Mouse (Mus musculus): Measurements from ENCODE around the gene Phf10. TPM values are rescaled to one million over a fixed set of nuclear protein-coding genes. Genes with fewer than 3 reads are reported as not detected.
"Not testable (repeated sequence)": the region's sequence is repeated elsewhere in the genome, so short reads cannot be mapped to it uniquely, and the experiment has no call there.

Phf10 gene
- 59.3 and 61.7 TPM in 2 replicates for total RNA-seq (2014; rRNA removed)
- 12.0 and 13.2 TPM in 2 replicates for polyA plus RNA-seq (2015; fragmentation: Nextera tagmentation; extraction: Ambion mirVana)

DNA sequence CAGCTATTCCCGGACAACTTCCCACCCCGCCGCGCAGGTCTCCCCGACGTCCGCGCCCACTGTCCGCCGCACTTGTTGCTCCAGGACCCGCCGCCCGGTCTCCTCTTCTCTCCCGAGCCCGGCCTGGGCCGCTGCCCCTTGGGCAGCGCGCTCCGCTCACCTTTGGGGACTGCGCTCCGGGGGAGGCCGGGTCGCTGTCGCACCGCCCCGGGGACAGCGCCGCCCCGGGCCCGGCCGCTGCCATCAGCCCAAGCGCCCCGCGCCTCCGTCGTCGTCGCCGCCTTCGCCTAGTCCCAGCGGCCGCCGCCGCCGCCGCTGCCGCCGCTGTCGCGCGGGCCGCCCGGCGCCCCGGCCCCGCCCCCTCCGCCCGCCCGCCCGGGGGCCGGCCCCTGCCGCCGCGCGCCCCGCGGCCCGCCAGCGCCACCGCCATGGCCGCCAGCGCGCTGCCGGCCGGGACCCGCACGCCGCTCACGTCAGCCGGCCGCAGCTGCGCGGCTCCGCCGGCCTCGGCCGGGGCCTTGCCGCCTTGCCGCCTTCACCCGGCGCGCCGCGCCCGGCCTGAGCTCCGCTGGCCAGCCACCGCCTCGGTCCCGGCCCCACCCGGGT is at the start of gene Phf10:
Gene Phf10 (minus strand): TSS at position 323 of the 606 bp plus-strand sequence.
- WGBS, result 2% methylated on average over 42 of the region's 100 CpGs
- Histone ChIP-seq H3K4me3 (ENCODE audit: low read depth, low read length) (peak within 1 kb of the TSS; percentile 54), H3K4me2 (ENCODE audit: low read depth) (peak within 1 kb of the TSS; percentile 98), H3K9ac (peak within 1 kb of the TSS; percentile 63)
- peak; percentile 4 for DNase-seq
- H3K4me1 ChIP-seq (ENCODE audit: insufficient read depth); H3K27me3 ChIP-seq (ENCODE audit: insufficient read depth, low read length); H3K9me3 ChIP-seq (ENCODE audit: low read length); H3K27ac ChIP-seq (ENCODE audit: low read depth, low read length); H3K36me3 ChIP-seq (ENCODE audit: insufficient read depth): not testable (repeated sequence)
- peak; percentile 82 for ATAC-seq

- H3K4me3 ChIP-seq (ENCODE audit: low read depth, low read length); DNase-seq; H3K9ac ChIP-seq; H3K27me3 ChIP-seq (ENCODE audit: insufficient read depth, low read length); H3K4me2 ChIP-seq (ENCODE audit: low read depth); H3K27ac ChIP-seq (ENCODE audit: low read depth, low read length); H3K36me3 ChIP-seq (ENCODE audit: insufficient read depth); H3K4me1 ChIP-seq (ENCODE audit: insufficient read depth); H3K9me3 ChIP-seq (ENCODE audit: low read length): not testable (repeated sequence)
- peak; percentile 99 for ATAC-seq
- no CpG with 5 or more reads among the region's 60 CpGs for WGBS
Observed at GRCm38 (mm10) chr17:15009706-15010413, 48.8 kb upstream of the Phf10 start, which contains the start of gene Gm3435. TSS of gene Gm3435 (plus strand) at chr17:15010176.

DNA sequence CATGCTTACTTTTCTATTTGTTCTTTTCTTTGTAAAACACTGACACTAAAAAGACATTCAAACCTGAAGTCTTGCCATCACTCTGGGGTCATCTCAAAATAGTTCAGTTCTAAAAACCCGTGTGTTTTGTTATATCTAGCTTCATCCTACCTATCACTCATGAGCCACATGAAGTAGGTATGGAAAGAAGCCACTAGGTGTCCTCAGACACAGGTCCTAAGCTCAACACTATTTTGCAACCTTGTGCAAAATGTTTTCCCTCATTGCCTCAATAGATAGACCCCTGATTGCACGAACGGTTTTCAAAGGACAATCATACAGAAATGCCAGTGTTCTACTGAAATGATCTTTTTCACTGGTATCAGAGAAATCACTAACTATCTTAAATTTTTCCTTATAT is 48.0 kb upstream of the Phf10 start:
- not testable (repeated sequence) for H3K36me3 ChIP-seq (ENCODE audit: insufficient read depth); H3K27me3 ChIP-seq (ENCODE audit: insufficient read depth, low read length); ATAC-seq; H3K4me2 ChIP-seq (ENCODE audit: low read depth); H3K27ac ChIP-seq (ENCODE audit: low read depth, low read length); H3K4me3 ChIP-seq (ENCODE audit: low read depth, low read length); H3K9me3 ChIP-seq (ENCODE audit: low read length); H3K4me1 ChIP-seq (ENCODE audit: insufficient read depth); H3K9ac ChIP-seq; DNase-seq
- WGBS, result no CpG with 5 or more reads among the region's 3 CpGs

DNA sequence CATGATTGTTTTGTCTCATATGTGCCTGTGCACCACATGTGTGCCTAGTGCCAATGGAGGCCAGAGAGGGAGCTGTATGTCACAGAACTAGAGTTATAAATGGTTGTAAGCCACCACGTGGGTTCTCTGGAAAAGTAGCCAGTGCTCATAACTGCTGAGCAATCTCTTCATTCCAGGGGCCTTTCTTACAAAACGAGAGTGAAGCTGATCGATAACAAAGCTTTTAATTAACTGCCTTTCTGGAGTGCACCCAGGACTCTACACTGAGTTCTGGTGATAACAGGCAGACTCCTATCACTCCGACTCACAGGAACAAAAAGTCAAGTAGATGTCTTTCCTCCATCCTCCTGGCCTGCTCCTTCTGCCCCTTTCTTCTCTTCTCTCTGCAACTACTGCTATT is 39.0 kb upstream of the Phf10 start:
- H3K27me3 ChIP-seq (ENCODE audit: insufficient read depth, low read length); DNase-seq; H3K9me3 ChIP-seq (ENCODE audit: low read length); ATAC-seq; H3K36me3 ChIP-seq (ENCODE audit: insufficient read depth); H3K9ac ChIP-seq; H3K4me1 ChIP-seq (ENCODE audit: insufficient read depth); H3K4me3 ChIP-seq (ENCODE audit: low read depth, low read length); H3K27ac ChIP-seq (ENCODE audit: low read depth, low read length); H3K4me2 ChIP-seq (ENCODE audit: low read depth): not testable (repeated sequence)
- no CpG with 5 or more reads among the region's 4 CpGs for WGBS

DNA sequence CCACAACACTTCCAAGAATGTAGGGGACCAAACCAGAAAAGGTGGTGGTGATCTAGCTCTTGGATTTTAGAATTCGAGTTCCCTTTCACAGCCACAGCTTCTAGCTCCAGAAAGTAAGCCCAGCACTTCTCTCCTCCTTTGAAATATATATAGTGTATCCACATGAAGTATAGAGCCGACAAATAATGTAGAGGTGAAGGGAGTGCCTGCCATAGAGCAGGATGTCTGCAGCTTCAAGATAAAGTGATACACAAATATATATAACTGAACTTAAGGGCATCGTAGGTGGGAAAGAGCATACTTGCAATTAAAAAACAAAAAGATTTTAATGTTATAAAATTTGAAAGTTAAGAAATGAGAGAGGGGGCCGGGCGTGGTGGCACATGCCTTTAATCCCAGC is 33.1 kb upstream of the Phf10 start:
- not testable (repeated sequence) for H3K27ac ChIP-seq (ENCODE audit: low read depth, low read length); ATAC-seq; H3K4me1 ChIP-seq (ENCODE audit: insufficient read depth); H3K27me3 ChIP-seq (ENCODE audit: insufficient read depth, low read length); H3K9ac ChIP-seq; H3K36me3 ChIP-seq (ENCODE audit: insufficient read depth); H3K9me3 ChIP-seq (ENCODE audit: low read length); DNase-seq; H3K4me3 ChIP-seq (ENCODE audit: low read depth, low read length); H3K4me2 ChIP-seq (ENCODE audit: low read depth)
- no CpG with 5 or more reads among the region's 5 CpGs for WGBS

- not testable (repeated sequence) for H3K27me3 ChIP-seq (ENCODE audit: insufficient read depth, low read length); DNase-seq; H3K9ac ChIP-seq; H3K36me3 ChIP-seq (ENCODE audit: insufficient read depth); H3K4me3 ChIP-seq (ENCODE audit: low read depth, low read length); H3K9me3 ChIP-seq (ENCODE audit: low read length); H3K27ac ChIP-seq (ENCODE audit: low read depth, low read length); H3K4me1 ChIP-seq (ENCODE audit: insufficient read depth); H3K4me2 ChIP-seq (ENCODE audit: low read depth)
- no CpG with 5 or more reads among the region's 47 CpGs for WGBS
- peak; percentile 92 for ATAC-seq
Observed at GRCm38 (mm10) chr17:14993139-14993832, 32.2 kb upstream of the Phf10 start.

GRCm38 (mm10) chr17:14992522-14993138 is 31.6 kb upstream of the Phf10 start:
- H3K27ac ChIP-seq (ENCODE audit: low read depth, low read length); H3K4me3 ChIP-seq (ENCODE audit: low read depth, low read length); H3K27me3 ChIP-seq (ENCODE audit: insufficient read depth, low read length); H3K36me3 ChIP-seq (ENCODE audit: insufficient read depth); H3K9me3 ChIP-seq (ENCODE audit: low read length); H3K4me1 ChIP-seq (ENCODE audit: insufficient read depth); H3K9ac ChIP-seq; H3K4me2 ChIP-seq (ENCODE audit: low read depth); DNase-seq: not testable (repeated sequence)
- no CpG with 5 or more reads among the region's 98 CpGs for WGBS
- ATAC-seq, result peak; percentile 81

GRCm38 (mm10) chr17:14990116-14990702 is 29.1 kb upstream of the Phf10 start:
- not testable (repeated sequence) for H3K4me2 ChIP-seq (ENCODE audit: low read depth); H3K27me3 ChIP-seq (ENCODE audit: insufficient read depth, low read length); H3K4me3 ChIP-seq (ENCODE audit: low read depth, low read length); H3K36me3 ChIP-seq (ENCODE audit: insufficient read depth); H3K9ac ChIP-seq; DNase-seq; H3K9me3 ChIP-seq (ENCODE audit: low read length); ATAC-seq; H3K27ac ChIP-seq (ENCODE audit: low read depth, low read length); H3K4me1 ChIP-seq (ENCODE audit: insufficient read depth)
- 76% methylated on average over 4 of the region's 5 CpGs for WGBS

DNA sequence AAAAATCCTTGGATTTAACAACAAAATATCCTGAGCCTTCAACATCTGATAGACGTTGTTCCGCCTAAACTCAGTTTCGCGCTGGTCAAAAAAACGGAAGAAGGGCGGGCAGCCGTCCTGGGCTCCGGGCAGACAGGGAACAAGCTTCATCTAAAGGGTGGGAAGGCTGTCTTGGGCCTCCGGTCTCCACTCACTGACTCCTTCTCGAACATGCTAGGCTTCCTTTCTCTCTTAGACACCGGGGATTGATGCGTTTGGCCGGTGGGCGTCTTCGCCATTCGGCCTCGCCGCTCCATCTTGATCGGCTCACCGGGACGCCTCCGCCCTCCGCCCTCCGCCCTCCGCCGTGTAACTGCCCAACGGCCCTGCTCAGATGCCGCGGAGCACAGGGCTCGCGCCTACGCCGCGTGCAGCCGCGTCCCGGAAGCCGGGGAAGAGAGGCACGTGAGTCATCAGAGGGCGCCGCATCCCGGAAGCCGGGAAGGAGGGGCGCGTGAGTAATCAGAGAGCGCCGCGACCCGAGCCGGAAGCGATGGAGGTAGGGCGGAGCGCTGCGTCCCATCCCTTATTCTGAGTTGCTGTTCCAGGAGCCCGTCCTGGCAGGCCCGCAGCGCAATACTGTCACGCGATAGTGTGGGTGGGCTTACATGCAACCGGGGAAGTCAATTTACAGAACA is 17.4 kb upstream of the Phf10 start, which contains the start of the genes 9030025P20Rik and Gm3417:
Gene 9030025P20Rik (plus strand): TSS at position 107 of the 677 bp plus-strand sequence.
Gene Gm3417 (minus strand): TSS at position 429 of the 677 bp plus-strand sequence.
- not testable (repeated sequence) for H3K4me2 ChIP-seq (ENCODE audit: low read depth); H3K27ac ChIP-seq (ENCODE audit: low read depth, low read length); H3K4me3 ChIP-seq (ENCODE audit: low read depth, low read length); H3K9me3 ChIP-seq (ENCODE audit: low read length); H3K4me1 ChIP-seq (ENCODE audit: insufficient read depth); DNase-seq; H3K9ac ChIP-seq; H3K36me3 ChIP-seq (ENCODE audit: insufficient read depth); H3K27me3 ChIP-seq (ENCODE audit: insufficient read depth, low read length)
- ATAC-seq, result peak; percentile 99
- no CpG with 5 or more reads among the region's 60 CpGs for WGBS

Measured in forebrain, postnatal 0 days (tissue).